Mouse (Mus musculus) liver, adult (tissue): ENCODE data around the gene Creb5.

Experiments used
- GATA4 ChIP-seq: IDR thresholded peaks from 2 replicates; pipeline ENCODE4 v1.6.1; 2014; ENCODE audit warnings: mild to moderate bottlenecking, low read length; ENCODE audit not compliant: insufficient replicate concordance

Gene Creb5

GRCm38 (mm10) chr6:53287038-53287561 lies at the start of gene Creb5:
Creb5 (plus strand) TSS chr6:53287270.
- TF ChIP-seq GATA4 = no peak

- TF ChIP-seq GATA4 = no peak
These were observed 27.2 kb upstream of the Creb5 start for GRCm38 (mm10) chr6:53259841-53260240.

- TF ChIP-seq GATA4 = no peak
These were observed 24.7 kb upstream of the Creb5 start for GRCm38 (mm10) chr6:53262401-53262800.

GRCm38 (mm10) chr6:53267036-53267435 lies 20.0 kb upstream of the Creb5 start:
- TF ChIP-seq GATA4 = no peak

GRCm38 (mm10) chr6:53267732-53268505 lies 19.2 kb upstream of the Creb5 start:
- TF ChIP-seq GATA4 = no peak

- TF ChIP-seq GATA4 = no peak
These were observed 15.9 kb upstream of the Creb5 start for GRCm38 (mm10) chr6:53271216-53271615.

GRCm38 (mm10) chr6:53271636-53272035 lies 15.4 kb upstream of the Creb5 start:
- TF ChIP-seq GATA4 = no peak

- no peak for TF ChIP-seq GATA4
These were observed 557 bp upstream of the Creb5 start for GRCm38 (mm10) chr6:53286389-53287037.

- no peak for TF ChIP-seq GATA4
These were observed 702 bp downstream of the Creb5 start for GRCm38 (mm10) chr6:53287562-53288381.

- TF ChIP-seq GATA4 = no peak
These were observed 1.8 kb downstream of the Creb5 start for GRCm38 (mm10) chr6:53288584-53289558.

- TF ChIP-seq GATA4 = no peak
These were observed 2.6 kb downstream of the Creb5 start for GRCm38 (mm10) chr6:53289659-53290058.

GRCm38 (mm10) chr6:53290215-53290990 lies 3.3 kb downstream of the Creb5 start:
- TF ChIP-seq GATA4 = no peak

- no peak for TF ChIP-seq GATA4
These were observed 5.9 kb downstream of the Creb5 start for GRCm38 (mm10) chr6:53292931-53293330.

- no peak for TF ChIP-seq GATA4
These were observed 10.8 kb downstream of the Creb5 start for GRCm38 (mm10) chr6:53297851-53298250.

- TF ChIP-seq GATA4 = no peak
These were observed 17.1 kb downstream of the Creb5 start for GRCm38 (mm10) chr6:53304201-53304600.
